Mouse (Mus musculus): Measurements from ENCODE around the gene Timp2. TPM values are rescaled to one million over a fixed set of nuclear protein-coding genes. Genes with fewer than 3 reads are reported as not detected.

Timp2 gene
- polyA plus RNA-seq, 1 experiment from 2014 or later = 38.9 TPM

- ATAC-seq = no peak
- Histone ChIP-seq H3K9ac (ENCODE audit: low read depth, low read length) (no peak overlapping the region), H3K27ac (ENCODE audit: low read depth, low read length) (no peak overlapping the region), H3K4me3 (ENCODE audit: low read depth, low read length) (no peak overlapping the region), H3K4me1 (replicated peaks; ENCODE audit: control insufficient read depth, insufficient read depth, low read length) (no peaks in the 10 kb centered on the region), H3K36me3 (ENCODE audit: control insufficient read depth, insufficient read depth) (peaks cover 76% of the 10 kb centered on the region), H3K27me3 (replicated peaks; ENCODE audit: control insufficient read depth, insufficient read depth, low read length) (no peaks in the 10 kb centered on the region), H3K9me3 (ENCODE audit: control insufficient read depth) (no peaks in the 10 kb centered on the region), H3K4me2 (replicated peaks; ENCODE audit: low read depth) (no peak overlapping the region)
- no peak for TF ChIP-seq CTCF (IDR thresholded peaks at IDR 0.05; ENCODE audit: low read depth)
- 95% methylated on average over 8 of the region's 8 CpGs for WGBS
These were observed 96.0 kb downstream of the Timp2 start for GRCm38 (mm10) chr11:118259580-118259979.

GRCm38 (mm10) chr11:118256371-118256770 is 99.2 kb downstream of the Timp2 start:
- Histone ChIP-seq H3K4me2 (replicated peaks; ENCODE audit: low read depth) (no peak overlapping the region), H3K9me3 (ENCODE audit: control insufficient read depth) (no peaks in the 10 kb centered on the region), H3K9ac (ENCODE audit: low read depth, low read length) (no peak overlapping the region), H3K27me3 (replicated peaks; ENCODE audit: control insufficient read depth, insufficient read depth, low read length) (no peaks in the 10 kb centered on the region), H3K36me3 (ENCODE audit: control insufficient read depth, insufficient read depth) (peaks cover 44% of the 10 kb centered on the region), H3K4me3 (ENCODE audit: low read depth, low read length) (no peak overlapping the region), H3K4me1 (replicated peaks; ENCODE audit: control insufficient read depth, insufficient read depth, low read length) (no peaks in the 10 kb centered on the region), H3K27ac (ENCODE audit: low read depth, low read length) (no peak overlapping the region)
- 86% methylated on average over 7 of the region's 7 CpGs for WGBS
- ATAC-seq = no peak
- no peak for TF ChIP-seq CTCF (IDR thresholded peaks at IDR 0.05; ENCODE audit: low read depth)

- Histone ChIP-seq H3K9me3 (ENCODE audit: control insufficient read depth) (no peaks in the 10 kb centered on the region), H3K27me3 (replicated peaks; ENCODE audit: control insufficient read depth, insufficient read depth, low read length) (no peaks in the 10 kb centered on the region), H3K27ac (ENCODE audit: low read depth, low read length) (no peak overlapping the region), H3K9ac (ENCODE audit: low read depth, low read length) (no peak overlapping the region), H3K4me3 (ENCODE audit: low read depth, low read length) (no peak overlapping the region), H3K4me2 (replicated peaks; ENCODE audit: low read depth) (no peak overlapping the region), H3K4me1 (replicated peaks; ENCODE audit: control insufficient read depth, insufficient read depth, low read length) (no peaks in the 10 kb centered on the region), H3K36me3 (ENCODE audit: control insufficient read depth, insufficient read depth) (peaks cover 24% of the 10 kb centered on the region)
- TF ChIP-seq CTCF (IDR thresholded peaks at IDR 0.05; ENCODE audit: low read depth) = no peak
- 46% methylated on average over 15 of the region's 15 CpGs for WGBS
- no peak for ATAC-seq
These were observed 101.2 kb downstream of the Timp2 start for GRCm38 (mm10) chr11:118254159-118254951.

- Histone ChIP-seq H3K27me3 (replicated peaks; ENCODE audit: control insufficient read depth, insufficient read depth, low read length) (no peaks in the 10 kb centered on the region), H3K9ac (ENCODE audit: low read depth, low read length) (no peak overlapping the region), H3K9me3 (ENCODE audit: control insufficient read depth) (no peaks in the 10 kb centered on the region), H3K27ac (ENCODE audit: low read depth, low read length) (no peak overlapping the region), H3K4me2 (replicated peaks; ENCODE audit: low read depth) (no peak overlapping the region), H3K36me3 (ENCODE audit: control insufficient read depth, insufficient read depth) (peaks cover 20% of the 10 kb centered on the region; the same call in 1 of the 2 replicates), H3K4me3 (ENCODE audit: low read depth, low read length) (no peak overlapping the region), H3K4me1 (replicated peaks; ENCODE audit: control insufficient read depth, insufficient read depth, low read length) (no peaks in the 10 kb centered on the region)
- no peak for TF ChIP-seq CTCF (IDR thresholded peaks at IDR 0.05; ENCODE audit: low read depth)
- 86% methylated on average over 7 of the region's 7 CpGs for WGBS
- ATAC-seq = no peak
These were observed 101.9 kb downstream of the Timp2 start for GRCm38 (mm10) chr11:118253447-118254158.

Other genes with a start within 250 kb of the Timp2 start
- 0.03 and 0.05 TPM in 2 replicates for gene Dnah17, start 225.1 kb downstream of the Timp2 start, polyA plus RNA-seq (2015; fragmentation: Nextera tagmentation; extraction: Ambion mirVana)
- 9.5 and 10.9 TPM in 2 replicates for gene Cyth1, start 107.1 kb downstream of the Timp2 start, polyA plus RNA-seq (2015; fragmentation: Nextera tagmentation; extraction: Ambion mirVana)
- gene Usp36, start 65.5 kb downstream of the Timp2 start, polyA plus RNA-seq (2015; fragmentation: Nextera tagmentation; extraction: Ambion mirVana) = 6.0 and 6.1 TPM in 2 replicates
- 0.12 TPM in 2 replicates for gene Cep295nl, start 13.2 kb downstream of the Timp2 start, polyA plus RNA-seq (2015; fragmentation: Nextera tagmentation; extraction: Ambion mirVana)
- gene Lgals3bp, start 46.4 kb upstream of the Timp2 start, polyA plus RNA-seq (2015; fragmentation: Nextera tagmentation; extraction: Ambion mirVana) = 348 and 382 TPM in 2 replicates
- gene Cant1, start 63.3 kb upstream of the Timp2 start, polyA plus RNA-seq (2015; fragmentation: Nextera tagmentation; extraction: Ambion mirVana) = 35.0 and 36.1 TPM in 2 replicates
- 5.2 and 6.1 TPM in 2 replicates for gene C1qtnf1, start 72.5 kb upstream of the Timp2 start, polyA plus RNA-seq (2015; fragmentation: Nextera tagmentation; extraction: Ambion mirVana)
- gene Engase, start 121.1 kb upstream of the Timp2 start, polyA plus RNA-seq (2015; fragmentation: Nextera tagmentation; extraction: Ambion mirVana) = 11.3 and 11.7 TPM in 2 replicates

Measured in intestine, postnatal 0 days (tissue).